Mouse (Mus musculus): ENCODE results near the gene Hoxc13.

Gene Hoxc13

DNA sequence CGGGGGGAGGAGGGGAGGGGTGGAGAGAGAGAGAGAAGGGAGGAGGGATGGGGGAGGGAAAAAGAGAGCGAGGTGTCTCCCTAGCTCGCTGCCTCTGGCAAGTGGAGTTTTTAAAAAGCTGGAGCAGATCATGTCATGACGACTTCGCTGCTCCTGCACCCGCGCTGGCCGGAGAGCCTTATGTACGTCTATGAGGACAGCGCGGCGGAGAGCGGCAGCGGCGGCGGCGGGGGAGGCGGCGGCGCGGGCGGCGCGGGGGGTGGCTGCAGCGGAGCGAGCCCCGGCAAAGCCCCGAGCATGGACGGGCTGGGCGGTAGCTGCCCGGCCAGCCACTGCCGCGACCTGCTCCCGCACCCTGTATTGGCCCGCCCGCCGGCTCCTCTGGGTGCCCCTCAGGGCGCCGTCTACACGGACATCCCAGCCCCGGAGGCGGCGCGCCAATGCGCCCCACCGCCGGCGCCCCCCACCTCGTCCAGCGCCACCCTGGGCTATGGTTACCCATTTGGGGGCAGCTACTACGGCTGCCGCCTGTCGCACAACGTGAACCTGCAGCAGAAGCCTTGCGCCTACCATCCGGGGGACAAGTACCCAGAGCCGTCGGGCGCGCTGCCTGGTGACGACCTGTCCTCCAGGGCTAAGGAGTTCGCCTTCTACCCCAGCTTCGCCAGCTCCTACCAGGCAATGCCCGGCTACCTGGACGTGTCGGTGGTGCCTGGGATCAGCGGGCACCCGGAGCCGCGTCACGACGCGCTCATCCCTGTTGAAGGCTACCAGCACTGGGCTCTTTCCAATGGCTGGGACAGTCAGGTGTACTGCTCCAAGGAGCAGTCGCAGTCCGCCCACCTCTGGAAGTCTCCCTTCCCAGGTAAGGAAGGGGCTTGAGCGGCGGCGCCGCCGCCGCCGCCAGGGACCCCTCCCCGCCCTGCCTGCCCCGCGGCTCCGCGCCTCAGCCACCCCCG, at the start of gene Hoxc13:
TSS of gene Hoxc13 (plus strand) at position 51 of the 959 bp plus-strand sequence.
- no peak for DNase-seq

GRCm38 (mm10) chr15:102885803-102886202, 35.1 kb upstream of the Hoxc13 start:
- DNase-seq = no peak

- DNase-seq = no peak
These were observed 25.8 kb upstream of the Hoxc13 start for GRCm38 (mm10) chr15:102895115-102895514.

- DNase-seq = no peak
These were observed 16.0 kb upstream of the Hoxc13 start for GRCm38 (mm10) chr15:102904946-102905345.

GRCm38 (mm10) chr15:102909536-102909935, 11.4 kb upstream of the Hoxc13 start:
- DNase-seq = no peak

GRCm38 (mm10) chr15:102910038-102910437, 10.9 kb upstream of the Hoxc13 start:
- DNase-seq = no peak

- DNase-seq = no peak
These were observed 10.3 kb upstream of the Hoxc13 start for GRCm38 (mm10) chr15:102910496-102911095.

DNA sequence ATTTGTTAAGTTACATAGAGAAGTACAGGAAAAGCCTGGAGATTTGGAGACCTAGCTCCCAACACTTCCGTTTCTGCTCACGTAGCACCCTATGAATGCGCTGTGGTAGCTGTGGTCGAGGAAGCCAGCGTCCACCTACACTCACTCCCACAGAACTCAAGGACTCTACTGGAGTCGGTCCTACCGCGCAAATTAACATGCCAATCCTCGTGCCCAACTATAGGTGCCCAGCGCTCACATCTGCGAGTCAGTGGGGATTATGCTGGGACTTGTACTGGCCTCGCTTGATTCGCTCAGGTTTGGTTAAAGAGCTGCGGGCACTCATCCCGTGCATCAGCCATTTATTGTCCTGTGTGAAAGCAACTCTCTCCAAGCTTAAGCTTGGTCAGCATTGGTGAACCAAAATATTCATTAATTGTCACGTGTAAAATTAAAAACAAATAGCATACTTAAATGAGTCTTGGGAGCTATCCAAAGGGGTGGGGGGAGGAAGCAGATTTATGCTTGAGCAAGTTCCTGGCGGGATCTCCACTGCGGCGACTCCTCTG, 7.8 kb upstream of the Hoxc13 start:
- DNase-seq = no peak

DNA sequence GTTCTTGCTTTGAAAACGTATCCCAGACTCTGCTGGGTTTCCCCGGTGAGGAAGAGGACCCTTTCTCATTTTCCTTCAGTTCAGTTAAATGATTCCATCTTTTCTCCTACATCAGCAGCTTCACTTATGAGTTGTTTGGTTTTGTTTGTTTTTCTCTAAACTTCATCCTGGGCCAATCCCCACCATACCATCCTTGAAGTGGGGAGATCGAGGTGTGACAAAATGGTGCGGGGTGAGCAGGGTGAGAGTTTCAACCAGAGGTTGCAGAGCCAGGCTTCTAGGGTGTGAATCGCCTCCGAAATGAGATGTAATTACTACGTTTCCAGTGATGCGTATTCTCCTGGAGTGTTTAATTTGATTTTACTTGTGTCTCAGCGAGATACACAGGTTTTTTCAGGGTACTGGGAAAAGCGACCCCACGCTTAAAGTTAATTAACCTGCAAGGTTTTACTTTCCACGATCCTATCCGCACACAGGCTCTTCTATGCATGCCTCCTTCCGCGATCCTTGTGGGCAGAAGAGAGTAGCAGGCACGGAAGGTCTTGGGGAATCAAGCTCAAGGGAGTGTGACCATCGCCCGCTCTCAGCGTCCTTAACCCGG, 2.8 kb upstream of the Hoxc13 start:
- DNase-seq = no peak

DNA sequence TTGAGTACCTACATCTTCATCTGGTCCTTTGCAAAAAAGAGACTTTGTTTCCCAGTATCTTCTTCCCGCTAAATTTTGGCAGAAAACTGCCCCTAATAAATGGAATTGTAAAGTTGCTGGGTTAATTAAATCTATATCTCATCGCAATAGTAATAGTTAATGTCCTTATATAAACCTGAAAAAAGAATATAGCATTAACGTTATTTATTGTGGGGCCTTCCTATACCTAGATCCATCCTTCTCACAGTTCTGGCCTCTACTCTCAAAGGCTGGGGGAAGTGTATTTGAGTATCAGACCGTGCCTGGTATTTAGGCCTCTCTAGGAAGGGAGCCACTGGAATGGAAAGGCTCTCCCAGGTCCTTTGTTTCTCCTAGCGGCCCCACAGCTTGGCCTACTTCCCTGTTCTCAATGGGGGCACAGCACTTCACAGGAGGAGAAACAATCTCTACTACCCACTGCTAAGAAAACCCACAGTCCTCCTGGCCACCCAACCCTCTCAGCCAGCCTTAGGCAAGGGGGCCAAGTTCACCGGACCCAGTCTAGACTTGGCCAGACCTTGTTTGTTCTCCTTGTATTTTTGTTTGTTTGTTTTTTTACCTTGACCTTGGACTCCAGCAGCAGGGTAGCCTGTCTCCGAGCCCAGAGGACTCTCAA, 2.2 kb upstream of the Hoxc13 start:
- peak; percentile 54 for DNase-seq

- DNase-seq = no peak
These were observed 1.3 kb upstream of the Hoxc13 start for GRCm38 (mm10) chr15:102919336-102920180.

GRCm38 (mm10) chr15:102920619-102921018, 284 bp upstream of the Hoxc13 start:
- peak; percentile 94 for DNase-seq

- DNase-seq = no peak
These were observed 1.1 kb downstream of the Hoxc13 start for GRCm38 (mm10) chr15:102922012-102922362.

GRCm38 (mm10) chr15:102922636-102923500, 2.0 kb downstream of the Hoxc13 start:
- DNase-seq = no peak

DNA sequence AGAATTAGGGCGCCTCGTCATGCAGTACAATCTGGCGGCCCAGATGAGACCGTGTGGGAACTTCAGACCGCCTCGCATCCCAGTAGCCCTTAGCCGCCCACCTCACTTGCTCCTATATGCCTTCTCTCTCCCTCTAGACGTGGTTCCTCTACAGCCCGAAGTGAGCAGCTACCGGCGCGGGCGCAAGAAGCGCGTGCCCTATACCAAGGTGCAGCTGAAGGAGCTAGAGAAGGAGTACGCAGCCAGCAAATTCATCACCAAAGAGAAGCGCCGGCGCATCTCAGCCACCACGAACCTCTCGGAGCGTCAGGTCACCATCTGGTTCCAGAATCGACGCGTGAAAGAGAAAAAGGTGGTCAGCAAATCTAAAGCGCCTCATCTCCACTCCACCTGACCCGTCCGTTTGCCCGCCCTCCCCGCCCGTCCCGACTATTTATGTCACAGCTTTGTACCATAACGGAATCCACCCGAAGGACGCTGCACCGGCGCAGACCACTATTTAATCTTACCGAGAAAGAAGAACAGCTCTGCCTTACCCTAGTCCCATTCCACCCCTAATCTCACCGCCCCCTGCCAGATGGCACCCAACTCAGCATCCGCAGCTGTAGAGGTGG, 6.2 kb downstream of the Hoxc13 start:
- DNase-seq = no peak

GRCm38 (mm10) chr15:102931706-102932358, 10.9 kb downstream of the Hoxc13 start:
- no peak for DNase-seq

GRCm38 (mm10) chr15:102934438-102934837, 13.5 kb downstream of the Hoxc13 start:
- no peak for DNase-seq

DNA sequence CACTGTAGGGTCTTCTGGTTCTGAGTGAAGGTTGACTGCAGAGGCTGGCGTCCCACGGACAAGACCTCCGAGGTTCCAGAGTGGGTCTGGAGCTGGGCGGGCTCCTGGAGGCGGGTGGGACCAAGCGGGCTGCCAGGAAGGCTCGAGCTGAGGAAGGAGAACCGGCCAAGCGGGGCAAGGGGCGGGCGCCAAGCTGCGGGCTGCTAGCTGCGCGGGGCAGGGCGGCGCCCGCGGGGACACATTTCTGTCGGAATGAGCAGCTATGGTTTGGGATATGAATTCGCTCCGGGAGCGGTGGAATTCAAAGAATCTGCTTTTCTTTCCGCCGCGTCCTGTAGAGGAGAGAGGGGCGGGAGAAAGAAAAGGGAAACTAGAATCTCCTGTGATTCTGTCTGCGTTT, 14.0 kb downstream of the Hoxc13 start:
- no peak for DNase-seq

- DNase-seq = no peak
These were observed 15.5 kb downstream of the Hoxc13 start, which contains the start of gene Hoxc12 for GRCm38 (mm10) chr15:102936279-102936972. Gene Hoxc12, plus strand, starts transcription at chr15:102936757.

Measured in retina, postnatal 1 day (tissue).